Mouse (Mus musculus) CD8-positive naive resting alpha-beta T cell, adult 2 months (primary cell): Measurements from ENCODE around the gene Zfr.
"Not testable (repeated sequence)": the region's sequence is repeated elsewhere in the genome, so short reads cannot be mapped to it uniquely, and the experiment has no call there.

Experiments used
- DNase-seq, 2 experiments: peaks; one replicate each; pipeline ENCODE4 v3.0.0; 2022; ENCODE audit warnings: low read depth in 2 of 2, low spot score in 2 of 2

Gene Zfr

DNA sequence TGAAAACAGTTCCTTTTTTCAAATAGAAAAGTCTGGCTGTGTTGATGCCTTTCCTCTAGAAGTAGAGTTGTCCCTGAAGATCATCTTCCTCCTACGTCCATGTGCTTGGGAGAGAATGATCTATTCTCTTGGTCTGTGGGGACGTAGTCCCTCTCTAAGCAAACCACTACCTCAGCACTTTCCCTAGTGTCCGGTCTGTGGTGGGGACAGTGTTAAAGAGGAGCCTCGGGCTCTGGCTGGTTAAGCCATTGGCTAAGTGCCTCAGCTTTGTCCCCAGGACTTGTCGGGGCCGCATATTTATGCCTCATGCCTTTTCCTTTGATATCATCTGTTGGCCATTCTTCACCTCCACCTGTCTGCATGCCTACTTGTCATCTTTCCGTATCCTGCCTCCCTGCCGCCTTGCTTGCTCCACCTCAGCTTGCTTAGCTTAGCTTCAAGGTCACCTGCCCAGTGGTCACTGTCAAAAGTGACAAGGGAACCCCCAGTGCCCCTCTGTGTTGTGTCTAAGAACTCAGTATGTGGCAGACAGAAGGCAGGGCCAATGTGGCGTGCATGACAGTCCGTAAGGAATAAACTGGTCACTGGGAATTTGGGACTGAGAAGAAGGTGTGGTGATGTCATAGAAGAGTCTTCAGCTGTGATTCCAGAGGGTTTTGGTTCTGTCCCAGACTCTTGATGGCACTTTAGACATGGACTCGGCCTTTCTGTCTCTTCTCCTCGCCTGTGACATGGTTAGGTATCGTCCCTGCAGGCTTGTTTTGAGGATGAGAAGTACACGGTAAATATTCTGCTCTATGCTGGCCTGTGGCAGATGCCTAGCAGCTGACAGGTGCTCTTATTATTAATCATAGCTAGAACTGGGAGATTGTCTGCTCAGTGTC is 97.1 kb downstream of the Zfr start:
- DNase-seq = no peak

- no peak for DNase-seq
Observed at GRCm38 (mm10) chr15:12215415-12215718, 97.7 kb downstream of the Zfr start.

- DNase-seq = no peak
Observed at GRCm38 (mm10) chr15:12216119-12216518, 98.5 kb downstream of the Zfr start.

DNA sequence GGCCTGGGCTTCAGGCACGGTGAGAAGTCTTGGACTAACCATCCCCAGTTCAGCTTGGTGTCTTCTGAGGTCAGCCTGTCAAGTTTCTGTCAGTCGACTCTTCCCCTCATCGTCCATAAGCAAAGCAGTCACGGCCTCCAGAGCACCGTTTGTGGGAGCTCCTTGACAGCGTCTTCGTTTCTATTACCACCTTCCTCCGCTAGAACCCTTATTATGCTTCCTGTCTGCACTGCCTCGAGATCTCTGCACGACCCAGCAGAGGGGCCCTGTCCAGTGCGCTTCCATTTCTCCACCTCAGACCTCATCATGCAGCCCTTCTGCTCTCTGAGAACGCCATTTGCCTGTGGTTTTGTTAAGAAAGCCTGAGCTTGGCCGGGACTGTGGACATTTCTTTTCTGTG is 99.2 kb downstream of the Zfr start:
- no peak for DNase-seq

- DNase-seq = not testable (repeated sequence)
Observed at GRCm38 (mm10) chr15:12217332-12217731, 99.7 kb downstream of the Zfr start.

DNA sequence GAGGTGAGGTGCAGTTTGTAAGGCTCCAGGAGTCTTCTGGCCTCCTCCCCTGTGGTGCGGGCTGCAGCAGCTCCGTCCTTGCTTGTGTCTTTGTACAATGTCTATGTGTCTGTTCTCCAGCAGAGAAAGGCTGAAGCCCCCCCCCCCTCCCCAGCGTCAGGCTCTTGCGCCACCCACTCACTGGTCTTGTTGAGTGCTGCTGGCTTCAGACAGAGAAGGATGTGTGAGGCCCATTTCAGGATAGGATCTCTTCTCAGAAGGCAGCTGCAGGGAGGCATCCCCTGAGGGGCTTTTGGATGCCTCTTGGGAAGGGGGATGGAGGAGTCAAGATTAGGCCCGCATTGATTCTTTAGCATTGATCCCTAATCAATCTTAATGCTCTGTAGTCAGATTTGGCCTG is 100.2 kb downstream of the Zfr start:
- no peak for DNase-seq

- no peak for DNase-seq
Observed at GRCm38 (mm10) chr15:12218583-12219382, 101.2 kb downstream of the Zfr start.

GRCm38 (mm10) chr15:12221131-12221530 is 103.5 kb downstream of the Zfr start:
- no peak for DNase-seq

DNA sequence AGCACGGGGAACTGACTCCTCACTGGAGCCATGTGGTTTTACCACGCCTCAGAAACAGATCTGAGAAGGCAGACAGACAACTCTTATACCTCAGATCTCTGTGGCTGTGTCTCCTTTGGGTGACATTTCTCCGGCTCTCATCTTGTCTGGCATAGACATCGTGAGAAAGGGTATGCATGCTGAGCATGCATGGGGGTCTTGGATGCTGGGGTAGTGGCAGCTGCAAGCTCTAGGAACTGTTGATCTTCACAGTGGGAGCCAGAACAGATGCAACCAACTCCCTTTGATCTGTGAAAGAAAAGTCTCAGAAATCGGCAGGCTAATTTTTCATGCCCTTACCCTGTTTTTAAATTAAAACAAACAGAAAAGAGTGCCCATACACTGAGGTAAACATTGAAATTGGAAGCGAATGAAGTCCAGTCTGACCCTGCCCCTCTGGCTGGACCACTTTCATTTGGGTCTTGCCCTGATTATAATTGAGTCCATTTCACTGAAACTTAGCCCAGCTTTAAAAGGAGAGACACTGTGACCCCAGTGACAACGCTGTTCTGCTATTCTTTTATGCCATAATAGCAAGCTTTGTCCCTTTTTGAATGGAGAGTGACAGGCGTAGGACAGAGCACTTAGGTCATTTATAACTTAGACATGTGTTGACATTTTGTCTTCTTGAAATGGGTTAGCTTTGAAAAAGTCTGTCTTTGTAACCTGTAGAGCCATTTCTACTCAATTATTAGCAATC is 105.1 kb downstream of the Zfr start:
- DNase-seq = no peak

DNA sequence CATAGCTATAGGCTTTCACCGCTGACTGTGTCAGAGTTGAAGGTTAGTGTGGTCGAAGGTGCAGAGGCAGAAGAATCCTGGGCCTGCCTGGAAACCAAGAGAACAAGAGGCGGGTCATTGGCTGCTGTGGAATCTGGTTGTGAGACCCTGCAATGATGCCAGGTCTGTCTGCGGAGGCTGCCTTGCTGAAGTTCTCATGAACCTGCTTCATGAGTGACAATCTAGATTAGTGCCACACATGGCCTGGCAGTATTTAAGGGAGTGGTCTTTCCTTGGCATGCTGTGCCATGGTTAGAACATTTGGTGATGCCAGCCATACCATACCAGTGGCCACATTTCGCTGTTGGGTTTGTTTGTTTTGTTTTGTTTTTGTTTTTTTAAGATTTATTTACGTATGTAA is 105.8 kb downstream of the Zfr start:
- DNase-seq = no peak

GRCm38 (mm10) chr15:12224239-12224638 is 106.6 kb downstream of the Zfr start:
- DNase-seq = no peak

DNA sequence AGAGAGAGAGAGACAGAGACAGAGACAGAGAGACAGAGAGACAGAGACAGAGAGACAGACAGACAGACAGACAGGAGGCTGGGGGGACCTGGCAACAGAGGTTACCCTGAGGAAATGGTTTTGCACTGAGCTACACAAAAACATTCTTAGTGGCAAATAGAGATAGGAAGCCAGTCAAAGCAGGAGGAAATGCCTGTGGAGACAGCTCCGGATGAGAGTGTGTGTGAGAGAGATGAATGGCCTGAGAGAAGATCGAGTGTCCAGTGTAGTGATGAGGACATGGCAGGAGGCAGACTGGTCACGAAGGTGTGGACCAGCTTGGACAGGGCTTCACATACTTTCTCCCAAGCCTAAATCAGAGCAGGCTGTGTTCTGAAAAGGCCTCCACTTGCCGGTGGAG is 107.4 kb downstream of the Zfr start:
- DNase-seq = no peak

GRCm38 (mm10) chr15:12226908-12227307 is 109.3 kb downstream of the Zfr start:
- DNase-seq = no peak

GRCm38 (mm10) chr15:12227355-12227754 is 109.7 kb downstream of the Zfr start:
- DNase-seq = no peak

DNA sequence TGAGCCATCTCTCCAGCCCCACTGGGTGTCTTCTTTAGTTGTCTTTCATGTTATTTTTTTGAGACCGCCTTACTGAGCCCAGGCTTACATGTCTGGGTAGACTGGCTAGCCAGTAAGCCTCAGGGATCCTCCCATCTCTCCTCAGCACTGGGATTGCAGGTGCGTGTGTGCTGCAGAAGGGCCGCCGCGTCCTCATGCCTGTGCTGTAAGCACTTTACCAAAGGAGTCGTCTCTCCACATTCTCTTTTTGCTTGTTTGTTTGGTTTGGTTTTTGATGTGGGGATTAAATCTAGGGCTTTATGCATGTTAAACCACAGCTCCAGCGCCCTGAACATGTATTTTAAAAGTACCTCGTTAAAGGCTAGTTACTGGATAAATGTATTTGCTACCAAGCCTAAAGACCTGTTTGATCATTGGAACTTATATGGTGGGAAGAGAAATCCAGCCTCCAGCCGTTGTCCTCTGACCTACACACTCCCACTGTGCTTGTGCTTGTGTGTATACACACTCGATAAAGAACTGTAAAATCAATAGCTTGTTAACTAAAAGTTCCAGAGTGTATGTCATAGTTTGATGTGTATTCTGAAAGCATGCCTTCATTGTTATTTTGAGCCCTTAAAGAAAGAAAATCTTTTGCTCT is 112.1 kb downstream of the Zfr start:
- DNase-seq = peak; percentile 36 to 49

- DNase-seq = peak in 1 of 2 experiments; percentile 38
Observed at GRCm38 (mm10) chr15:12230243-12230935, 112.8 kb downstream of the Zfr start.

DNA sequence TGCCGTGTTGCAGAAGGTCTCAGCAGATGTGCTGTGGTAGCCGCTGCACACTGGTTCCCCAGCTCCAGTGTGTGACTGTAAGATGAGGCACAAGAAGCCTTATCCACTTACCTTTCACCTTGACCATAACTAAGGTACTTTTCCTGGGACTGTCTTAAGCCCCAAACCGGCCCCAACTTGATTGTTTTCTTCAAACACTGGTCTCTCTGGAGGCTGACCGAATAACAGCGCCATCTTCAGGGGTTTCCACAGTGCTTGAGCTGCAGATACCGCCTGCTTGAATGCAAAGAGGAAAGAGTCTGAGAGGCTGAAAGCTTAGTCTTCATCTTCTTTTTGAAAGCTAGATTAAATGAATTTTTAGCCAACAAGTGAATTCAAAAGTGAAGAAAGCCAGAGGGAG is 113.8 kb downstream of the Zfr start:
- DNase-seq = no peak

DNA sequence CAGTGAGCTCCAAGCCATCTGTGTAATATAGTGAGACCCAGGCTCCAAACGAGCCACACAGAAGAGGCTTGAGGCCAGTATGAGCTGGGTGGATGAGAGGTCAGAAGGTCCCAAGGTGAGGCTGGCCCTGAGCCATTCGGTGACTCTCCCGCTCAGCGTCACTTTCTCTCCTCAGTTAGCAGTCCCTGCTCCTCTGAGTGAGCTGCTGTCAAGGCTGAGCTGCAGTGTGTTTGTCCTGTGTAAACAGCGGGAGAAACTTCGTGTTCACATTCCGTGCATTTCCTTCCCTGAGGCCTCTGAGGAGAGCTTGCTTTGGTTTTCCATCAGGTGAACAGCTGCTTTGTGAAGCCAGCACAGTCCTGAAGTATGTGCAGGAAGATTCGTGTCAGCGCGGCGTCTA is 114.8 kb downstream of the Zfr start:
- DNase-seq = no peak

DNA sequence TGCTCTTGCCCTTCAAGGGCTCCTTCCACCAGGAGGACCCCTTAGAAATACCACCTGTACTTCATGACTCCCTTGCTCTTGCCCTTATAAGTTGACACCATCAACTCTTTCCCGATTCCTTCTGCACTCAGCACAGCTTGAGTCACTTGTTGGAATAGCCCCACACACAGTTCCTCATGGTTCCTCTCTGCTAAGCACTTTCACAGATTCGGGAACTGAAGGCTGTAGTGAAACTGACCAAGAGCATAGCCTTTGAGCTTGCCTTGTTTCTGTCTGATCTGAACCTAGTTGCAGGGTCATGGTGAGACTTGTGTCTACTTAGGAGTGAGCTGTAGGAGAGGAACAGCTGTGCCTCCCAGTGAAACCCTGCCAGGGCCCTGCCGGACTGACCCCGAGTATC is 115.4 kb downstream of the Zfr start:
- no peak for DNase-seq
